Mouse (Mus musculus): ENCODE data around the gene Cfp. TPM values are rescaled to one million over a fixed set of nuclear protein-coding genes. Genes with fewer than 3 reads are reported as not detected.

Cfp gene
- not detected in 2 replicates for polyA plus RNA-seq (2012; ENCODE audit: insufficient read depth, insufficient read length, low replicate concordance, missing spikeins)

DNA sequence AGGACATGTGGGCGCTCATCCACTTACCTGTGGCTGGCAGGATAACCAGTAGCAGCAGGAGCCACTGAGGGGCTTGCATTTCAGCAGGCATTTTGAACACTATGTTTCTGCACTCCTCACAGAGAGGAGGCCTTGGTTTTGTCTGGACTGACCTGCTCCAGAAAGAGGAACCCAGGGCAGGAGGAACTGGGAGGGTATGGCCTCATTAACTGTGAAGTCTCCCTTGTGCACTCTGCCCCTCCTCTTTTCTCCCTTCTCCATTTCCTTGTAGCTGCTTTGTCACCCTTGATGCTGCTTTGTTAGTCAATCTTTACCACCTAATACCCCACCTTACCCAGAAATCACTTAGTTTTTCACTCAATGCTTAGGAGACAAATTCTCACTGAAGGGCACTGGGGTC lies at the start of gene Cfp:
Cfp (minus strand) TSS at position 192 of the 400 bp plus-strand sequence.
- peaks cover 12% of the 10 kb centered on the region; the same call in 1 of the 2 replicates for H3K4me1 ChIP-seq (ENCODE audit: control insufficient read depth, insufficient read depth, low read length)
- TF ChIP-seq CTCF (IDR thresholded peaks at IDR 0.05; ENCODE audit: insufficient read depth, low read depth, low read length) (no peak), POLR2A (IDR thresholded peaks at IDR 0.05; ENCODE audit: insufficient read depth, low read depth, low read length) (no peak)
- WGBS = 89% methylated on average over 1 of the region's 1 CpGs

DNA sequence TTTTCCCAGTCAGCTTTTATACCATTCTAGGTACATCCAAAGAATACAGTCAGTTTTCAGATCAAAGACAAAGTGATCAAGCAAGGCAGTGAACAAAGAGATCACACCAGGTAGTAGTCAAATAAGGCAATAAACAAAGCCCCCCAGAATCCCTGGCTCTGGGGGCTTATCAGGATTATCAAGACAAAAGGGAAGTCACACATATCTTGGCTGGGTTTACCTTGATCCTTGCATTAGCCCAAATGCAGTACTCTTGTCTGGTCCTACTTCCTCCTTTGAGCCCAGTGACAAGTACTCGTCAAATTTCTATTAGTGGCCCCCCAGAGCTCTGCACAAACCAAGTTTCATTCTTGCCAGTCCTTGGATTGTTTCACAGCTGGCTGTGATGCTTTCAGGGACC lies 49.5 kb upstream of the Cfp start:
- TF ChIP-seq CTCF (IDR thresholded peaks at IDR 0.05; ENCODE audit: insufficient read depth, low read depth, low read length) (no peak), POLR2A (IDR thresholded peaks at IDR 0.05; ENCODE audit: insufficient read depth, low read depth, low read length) (no peak)
- H3K27ac ChIP-seq (ENCODE audit: insufficient read depth, low read depth, low read length) = no peak overlapping the region
- H3K4me1 ChIP-seq (ENCODE audit: control insufficient read depth, insufficient read depth, low read length) = no peaks in the 10 kb centered on the region
- H3K4me3 ChIP-seq (ENCODE audit: insufficient read depth, low read depth, low read length) = no peak overlapping the region
- WGBS = 65% methylated on average over 1 of the region's 1 CpGs

More for the DNA sequence above, at the start of gene Cfp:
- Histone ChIP-seq H3K4me3 (ENCODE audit: insufficient read depth, low read depth, low read length) (no peak within 1 kb of the TSS), H3K27ac (ENCODE audit: insufficient read depth, low read depth, low read length) (no peak within 1 kb of the TSS)

DNA sequence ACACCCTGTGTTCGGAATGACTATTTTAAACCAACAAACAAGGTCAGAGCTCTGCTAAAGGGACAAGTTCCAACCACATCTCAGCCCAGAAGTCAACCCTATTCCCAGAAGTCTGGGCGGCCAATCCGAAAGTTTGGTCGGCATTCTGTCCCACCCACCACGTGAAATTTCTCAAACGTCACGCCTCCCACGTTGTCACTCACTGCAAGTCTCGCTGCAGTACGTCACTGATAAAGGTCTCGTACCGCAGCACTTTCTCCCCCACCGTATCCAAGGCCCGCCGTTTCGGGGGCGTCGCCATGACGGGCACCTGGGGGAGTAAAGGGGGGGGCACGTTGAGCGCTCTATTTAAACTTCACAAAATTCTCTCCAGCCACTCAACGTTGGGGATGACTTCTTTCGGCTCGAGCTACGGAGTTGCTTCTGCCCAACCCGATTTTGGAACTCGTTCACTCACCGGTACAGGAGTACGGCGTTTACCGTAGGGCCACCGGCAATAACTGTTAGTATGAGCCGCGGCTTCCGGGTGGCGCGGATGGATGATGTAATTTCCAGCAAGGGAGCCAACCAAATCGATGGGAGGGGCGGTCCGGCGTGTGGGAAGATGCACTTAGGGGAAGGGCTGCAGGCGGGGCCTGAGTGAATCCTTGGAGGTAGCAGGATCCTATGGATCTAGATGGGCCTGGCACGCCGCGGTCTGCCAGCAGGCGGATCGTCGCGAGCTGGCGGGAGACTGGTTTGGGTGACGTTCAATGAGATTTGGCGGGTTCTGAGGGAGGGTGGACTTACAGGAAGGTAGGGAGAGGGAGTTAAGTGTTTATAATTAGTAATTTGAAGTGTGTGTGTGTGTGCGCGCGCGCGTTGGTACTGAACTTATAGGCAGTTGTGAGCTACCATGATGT lies 30.4 kb upstream of the Cfp start, which contains the start of gene Uxt:
Uxt (minus strand) TSS at position 541 of the 902 bp plus-strand sequence.
- Histone ChIP-seq H3K4me1 (ENCODE audit: control insufficient read depth, insufficient read depth, low read length) (no peaks in the 10 kb centered on the region), H3K4me3 (ENCODE audit: insufficient read depth, low read depth, low read length) (peak within 1 kb of the TSS; percentile 75), H3K27ac (ENCODE audit: insufficient read depth, low read depth, low read length) (no peak within 1 kb of the TSS)
- no peak for TF ChIP-seq CTCF (IDR thresholded peaks at IDR 0.05; ENCODE audit: insufficient read depth, low read depth, low read length)
- TF ChIP-seq POLR2A (IDR thresholded peaks at IDR 0.05; ENCODE audit: insufficient read depth, low read depth, low read length) = peak; percentile 44; the same call in 1 of the 2 replicates
- WGBS = 16% methylated on average over 57 of the region's 57 CpGs

DNA sequence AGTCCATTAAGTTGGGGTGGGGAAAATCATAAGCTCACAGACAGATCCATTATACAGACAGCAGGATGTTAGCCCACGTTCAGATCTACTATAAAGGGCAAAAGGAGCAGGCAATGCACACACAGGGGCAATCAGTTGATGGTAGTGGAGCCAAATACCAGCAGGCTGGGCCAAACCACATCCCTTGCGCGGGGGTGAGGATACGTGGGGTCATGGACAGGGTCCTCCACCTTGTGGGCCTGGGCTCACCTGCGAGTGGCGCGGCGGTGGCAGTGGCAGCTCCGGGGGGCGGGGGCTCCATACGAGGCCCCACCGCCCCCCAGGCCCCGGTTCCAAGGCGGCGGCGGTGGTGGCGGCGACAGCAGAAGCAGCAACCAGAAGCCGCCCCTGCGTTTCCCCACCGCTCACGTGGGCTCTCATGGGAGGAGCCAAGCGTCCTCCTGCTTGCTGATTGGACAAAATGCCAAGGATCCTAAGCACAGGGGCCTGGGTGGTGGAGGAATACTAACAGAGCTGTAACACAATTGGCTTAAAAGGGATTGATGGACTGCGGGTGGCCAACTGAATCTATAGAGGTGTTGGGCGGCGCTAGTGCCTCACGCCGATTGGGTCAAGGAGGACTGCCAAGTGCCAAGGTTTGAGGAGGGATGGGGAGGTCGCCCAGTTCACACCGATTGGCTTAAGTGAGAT lies 19.0 kb upstream of the Cfp start, which contains the start of gene Elk1:
Elk1 (minus strand) TSS at position 418 of the 690 bp plus-strand sequence.
- no peaks in the 10 kb centered on the region for H3K4me1 ChIP-seq (ENCODE audit: control insufficient read depth, insufficient read depth, low read length)
- WGBS = 19% methylated on average over 30 of the region's 30 CpGs
- no peak for TF ChIP-seq CTCF (IDR thresholded peaks at IDR 0.05; ENCODE audit: insufficient read depth, low read depth, low read length)
- TF ChIP-seq POLR2A (IDR thresholded peaks at IDR 0.05; ENCODE audit: insufficient read depth, low read depth, low read length) = peak; percentile 44; the same call in 1 of the 2 replicates
- peak within 1 kb of the TSS; percentile 85 for H3K4me3 ChIP-seq (ENCODE audit: insufficient read depth, low read depth, low read length)
- peak within 1 kb of the TSS; percentile 86 for H3K27ac ChIP-seq (ENCODE audit: insufficient read depth, low read depth, low read length)

DNA sequence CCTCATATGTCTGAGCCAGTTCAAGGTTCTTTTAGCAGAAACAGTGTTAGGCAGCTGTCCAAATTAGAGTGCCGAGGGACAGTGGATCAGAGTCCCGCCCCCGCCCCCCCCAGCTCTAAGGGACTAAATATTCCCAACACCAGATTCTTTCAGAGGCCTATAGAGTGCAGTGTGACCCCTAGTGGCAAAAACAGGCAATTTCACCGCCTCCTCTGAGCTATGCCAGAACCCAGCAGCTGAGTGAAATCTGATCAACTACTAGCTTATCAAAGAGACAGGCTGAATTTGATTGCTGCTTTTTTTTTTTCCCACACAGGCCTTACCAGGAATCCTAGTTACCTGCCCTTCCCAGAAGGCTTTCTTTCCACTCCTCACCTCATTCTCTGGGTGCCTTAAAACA lies 14.7 kb upstream of the Cfp start:
- WGBS = 14% methylated on average over 4 of the region's 4 CpGs
- no peak overlapping the region for H3K27ac ChIP-seq (ENCODE audit: insufficient read depth, low read depth, low read length)
- H3K4me3 ChIP-seq (ENCODE audit: insufficient read depth, low read depth, low read length) = no peak overlapping the region
- H3K4me1 ChIP-seq (ENCODE audit: control insufficient read depth, insufficient read depth, low read length) = no peaks in the 10 kb centered on the region
- TF ChIP-seq CTCF (IDR thresholded peaks at IDR 0.05; ENCODE audit: insufficient read depth, low read depth, low read length) (no peak), POLR2A (IDR thresholded peaks at IDR 0.05; ENCODE audit: insufficient read depth, low read depth, low read length) (no peak)

DNA sequence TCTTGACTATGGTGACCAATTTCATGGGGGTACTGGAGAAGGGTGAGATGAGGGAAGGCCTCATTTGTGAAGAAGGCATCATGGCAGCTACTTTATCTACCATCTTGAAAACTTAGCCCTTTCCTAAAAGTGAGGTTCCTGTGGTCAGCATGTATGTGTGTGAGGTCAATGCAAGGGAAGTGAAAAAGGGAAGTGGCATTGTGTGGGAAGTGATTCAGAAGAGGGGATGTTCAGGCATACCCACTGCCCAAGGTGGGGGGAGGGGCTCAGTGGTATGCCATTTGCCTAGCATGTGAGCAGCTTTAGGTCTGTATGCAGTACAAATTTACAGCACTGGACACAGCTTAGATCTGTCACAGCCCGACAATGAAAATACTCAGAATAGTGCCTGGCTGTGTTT lies 608 bp upstream of the Cfp start:
- TF ChIP-seq POLR2A (IDR thresholded peaks at IDR 0.05; ENCODE audit: insufficient read depth, low read depth, low read length) = no peak
- no peak for TF ChIP-seq CTCF (IDR thresholded peaks at IDR 0.05; ENCODE audit: insufficient read depth, low read depth, low read length)
- no peak overlapping the region for H3K27ac ChIP-seq (ENCODE audit: insufficient read depth, low read depth, low read length)
- 80% methylated on average over 1 of the region's 1 CpGs for WGBS
- peaks cover 12% of the 10 kb centered on the region; the same call in 1 of the 2 replicates for H3K4me1 ChIP-seq (ENCODE audit: control insufficient read depth, insufficient read depth, low read length)
- H3K4me3 ChIP-seq (ENCODE audit: insufficient read depth, low read depth, low read length) = no peak overlapping the region

DNA sequence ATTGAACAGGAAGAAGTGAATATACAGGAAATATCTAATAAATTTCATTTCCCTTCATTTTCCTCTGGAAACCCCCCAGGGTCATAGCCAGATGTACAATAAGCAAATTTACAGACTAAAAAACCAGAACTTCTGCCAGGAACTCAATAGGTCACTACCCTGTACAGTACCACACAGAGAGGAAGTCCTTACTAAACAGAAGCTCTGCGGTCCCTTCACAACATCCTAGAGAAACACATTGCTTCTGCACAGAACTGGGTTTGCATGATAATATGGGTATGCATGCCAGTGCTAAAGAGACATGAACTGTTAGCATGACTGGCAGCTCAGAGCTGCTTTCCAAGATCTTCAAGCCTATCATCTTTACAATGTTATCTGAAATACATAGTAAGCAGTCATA lies 1.5 kb downstream of the Cfp start:
- TF ChIP-seq CTCF (IDR thresholded peaks at IDR 0.05; ENCODE audit: insufficient read depth, low read depth, low read length) (no peak), POLR2A (IDR thresholded peaks at IDR 0.05; ENCODE audit: insufficient read depth, low read depth, low read length) (no peak)
- Histone ChIP-seq H3K4me3 (ENCODE audit: insufficient read depth, low read depth, low read length) (no peak overlapping the region), H3K27ac (ENCODE audit: insufficient read depth, low read depth, low read length) (no peak overlapping the region), H3K4me1 (ENCODE audit: control insufficient read depth, insufficient read depth, low read length) (peaks cover 7% of the 10 kb centered on the region; the same call in 1 of the 2 replicates)
- WGBS = 84% methylated on average over 1 of the region's 1 CpGs

DNA sequence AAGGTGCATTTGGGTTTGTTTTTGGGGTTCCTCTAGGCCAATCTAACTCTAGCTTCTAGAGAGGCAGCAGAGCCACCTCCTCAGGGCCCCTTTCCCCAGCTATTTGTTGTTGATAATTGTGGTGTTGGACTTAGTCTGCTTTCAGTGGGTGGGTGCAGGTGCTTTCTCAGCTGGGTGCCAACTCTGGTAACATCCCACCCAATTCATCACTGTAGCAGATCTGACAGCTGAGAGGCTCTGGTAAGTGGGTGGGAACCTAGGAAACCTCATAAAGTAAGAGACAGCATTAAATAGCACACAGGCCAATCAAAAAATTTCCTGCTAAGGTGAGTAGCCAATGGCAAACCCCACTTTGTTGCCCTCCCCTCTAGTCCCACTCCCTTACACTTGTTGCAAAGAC lies 6.4 kb downstream of the Cfp start:
- no peak overlapping the region for H3K27ac ChIP-seq (ENCODE audit: insufficient read depth, low read depth, low read length)
- H3K4me1 ChIP-seq (ENCODE audit: control insufficient read depth, insufficient read depth, low read length) = peaks cover 2% of the 10 kb centered on the region; the same call in 1 of the 2 replicates
- TF ChIP-seq POLR2A (IDR thresholded peaks at IDR 0.05; ENCODE audit: insufficient read depth, low read depth, low read length) (no peak), CTCF (IDR thresholded peaks at IDR 0.05; ENCODE audit: insufficient read depth, low read depth, low read length) (no peak)
- H3K4me3 ChIP-seq (ENCODE audit: insufficient read depth, low read depth, low read length) = no peak overlapping the region

All from olfactory bulb, adult 2 months (tissue).